ENCODE assay signal across 8 mouse cellular contexts in genomic region chr9:66305121-66306112, GRCm38 (mm10). TPM values are rescaled to one million over a fixed set of nuclear protein-coding genes. Genes with fewer than 3 reads are reported as not detected.
DNase-seq lines count a peak whose midpoint lies in the region; ATAC-seq and TF ChIP-seq lines count a peak whose summit lies in the region.

No protein-coding gene starts in this region.

- H3K79me2 ChIP-seq in liver, adult 2 months (ENCODE audit: control insufficient read depth, insufficient read depth, low read length), result no peaks in the 10 kb centered on the region

- H3K27me3 ChIP-seq in embryonic facial prominence, embryonic 14.5 days (replicated peaks; ENCODE audit: control insufficient read depth, insufficient read depth, low read length), result no peaks in the 10 kb centered on the region
- H3K27me3 ChIP-seq in heart, embryonic 11.5 days (ENCODE audit: control insufficient read depth, insufficient read depth, low read length), result no peaks in the 10 kb centered on the region
- H3K27me3 ChIP-seq in kidney, postnatal 0 days (ENCODE audit: insufficient read depth, low read length), result no peaks in the 10 kb centered on the region
- H3K27me3 ChIP-seq in liver, adult 2 months (ENCODE audit: control insufficient read depth, insufficient read depth, low read length), result no peaks in the 10 kb centered on the region
- H3K27me3 ChIP-seq in neural tube, embryonic 14.5 days (ENCODE audit: control insufficient read depth, insufficient read depth, low read length), result no peaks in the 10 kb centered on the region

- no peaks in the 10 kb centered on the region for H3K36me3 ChIP-seq in embryonic facial prominence, embryonic 14.5 days (ENCODE audit: control insufficient read depth, insufficient read depth, low read length)
- H3K36me3 ChIP-seq in heart, embryonic 11.5 days (ENCODE audit: control insufficient read depth, insufficient read depth, low read length), result no peaks in the 10 kb centered on the region
- no peaks in the 10 kb centered on the region for H3K36me3 ChIP-seq in kidney, postnatal 0 days (ENCODE audit: insufficient read depth, low read length)
- H3K36me3 ChIP-seq in liver, adult 2 months (ENCODE audit: control insufficient read depth, insufficient read depth, low read length), result no peaks in the 10 kb centered on the region
- H3K36me3 ChIP-seq in neural tube, embryonic 14.5 days (ENCODE audit: control insufficient read depth, insufficient read depth, low read length), result no peaks in the 10 kb centered on the region

- 0 out of 2 replicates have a peak overlapping the region, but pooled peaks have one; percentile 1 for H3K9ac ChIP-seq in embryonic facial prominence, embryonic 14.5 days (ENCODE audit: low read depth, low read length)
- H3K9ac ChIP-seq in heart, embryonic 11.5 days (ENCODE audit: low read depth, low read length), result 0 out of 2 replicates have a peak overlapping the region, but pooled peaks have one; percentile 24
- H3K9ac ChIP-seq in kidney, postnatal 0 days (ENCODE audit: low read depth, low read length), result no peak overlapping the region
- H3K9ac ChIP-seq in liver, adult 2 months (ENCODE audit: low read depth, low read length), result peak overlapping the region; percentile 60; the same call in 1 of the 2 replicates
- H3K9ac ChIP-seq in neural tube, embryonic 14.5 days (replicated peaks; ENCODE audit: low read depth, low read length), result peak overlapping the region; percentile 32; the same call in 1 of the 2 replicates

- ATAC-seq in activated CD4-positive, CD25-positive, alpha-beta regulatory T cell, adult 4 months, result peak; percentile 91
- ATAC-seq in embryonic facial prominence, embryonic 14.5 days (ENCODE audit: low read depth), result no peak
- ATAC-seq in heart, embryonic 11.5 days (replicated peaks; ENCODE audit: insufficient number of reproducible peaks, low FRiP score, low TSS enrichment), result no peak
- ATAC-seq in kidney, postnatal 0 days (replicated peaks; ENCODE audit: low FRiP score, low read depth), result no peak
- peak; percentile 73 for ATAC-seq in neural tube, embryonic 14.5 days (ENCODE audit: low read depth)

- TF ChIP-seq CTCF in kidney, postnatal 0 days (IDR thresholded peaks at IDR 0.05; ENCODE audit: low read depth), result no peak
- no peak for TF ChIP-seq CTCF in liver, adult 2 months (IDR thresholded peaks at IDR 0.05; ENCODE audit: low read depth, low read length)

- WGBS in embryonic facial prominence, embryonic 14.5 days, result 40% methylated on average over 25 of the region's 25 CpGs
- WGBS in heart, embryonic 11.5 days (ENCODE audit: insufficient replicate concordance), result 44% methylated on average over 25 of the region's 25 CpGs
- WGBS in kidney, postnatal 0 days, result 43% methylated on average over 25 of the region's 25 CpGs
- WGBS in liver, adult 2 months, result 60% methylated on average over 25 of the region's 25 CpGs
- WGBS in neural tube, embryonic 14.5 days, result 39% methylated on average over 25 of the region's 25 CpGs

- H3K4me2 ChIP-seq in embryonic facial prominence, embryonic 14.5 days (ENCODE audit: low read depth, low read length), result peak overlapping the region; percentile 49
- H3K4me2 ChIP-seq in heart, embryonic 11.5 days, result peak overlapping the region; percentile 58
- peak overlapping the region; percentile 46 for H3K4me2 ChIP-seq in kidney, postnatal 0 days (ENCODE audit: low read length)
- peak overlapping the region; percentile 46 for H3K4me2 ChIP-seq in neural tube, embryonic 14.5 days (ENCODE audit: low read depth, low read length)

- DNase-seq in 3T3-L1 (ENCODE audit: low read depth, low spot score), result peak; percentile 31
- peak; percentile 20 for DNase-seq in embryonic facial prominence, embryonic 14.5 days (ENCODE audit: low spot score)
- no peak for DNase-seq in kidney, postnatal 0 days (ENCODE audit: low spot score)
- DNase-seq in liver, adult 2 months (ENCODE audit: extremely low read depth, low read depth, low spot score), result peak; percentile 29
- peak; percentile 42 to 46 for DNase-seq in thymus, postnatal 36 days

- H3K9me3 ChIP-seq in embryonic facial prominence, embryonic 14.5 days (ENCODE audit: control insufficient read depth, low read length), result no peaks in the 10 kb centered on the region
- H3K9me3 ChIP-seq in heart, embryonic 11.5 days (replicated peaks; ENCODE audit: control insufficient read depth, low read length), result no peaks in the 10 kb centered on the region
- no peaks in the 10 kb centered on the region for H3K9me3 ChIP-seq in kidney, postnatal 0 days (replicated peaks; ENCODE audit: low read length)
- H3K9me3 ChIP-seq in neural tube, embryonic 14.5 days (ENCODE audit: control insufficient read depth, low read length), result no peaks in the 10 kb centered on the region

- 0 out of 2 replicates have a peak overlapping the region, but pooled peaks have one; percentile 3 for H3K27ac ChIP-seq in embryonic facial prominence, embryonic 14.5 days (replicated peaks; ENCODE audit: low read depth, low read length)
- H3K27ac ChIP-seq in heart, embryonic 11.5 days (ENCODE audit: low read depth, low read length), result no peak overlapping the region
- no peak overlapping the region for H3K27ac ChIP-seq in kidney, postnatal 0 days
- 0 out of 2 replicates have a peak overlapping the region, but pooled peaks have one; percentile 18 for H3K27ac ChIP-seq in liver, adult 2 months (replicated peaks; ENCODE audit: insufficient read depth, low read depth, low read length)
- peak overlapping the region; percentile 79 for H3K27ac ChIP-seq in neural tube, embryonic 14.5 days (ENCODE audit: low read depth, low read length)

- no peak for TF ChIP-seq POLR2A in liver, adult 2 months (IDR thresholded peaks at IDR 0.05; ENCODE audit: extremely low read depth, insufficient read depth, low read length)

- peaks cover 5% of the 10 kb centered on the region; the same call in 1 of the 2 replicates for H3K4me1 ChIP-seq in embryonic facial prominence, embryonic 14.5 days (ENCODE audit: control insufficient read depth, insufficient read depth, low read length)
- no peaks in the 10 kb centered on the region for H3K4me1 ChIP-seq in heart, embryonic 11.5 days (ENCODE audit: control insufficient read depth, insufficient read depth, low read length)
- no peaks in the 10 kb centered on the region for H3K4me1 ChIP-seq in kidney, postnatal 0 days (replicated peaks; ENCODE audit: insufficient read depth, low read length)
- H3K4me1 ChIP-seq in liver, adult 2 months (ENCODE audit: control insufficient read depth, insufficient read depth, low read length), result no peaks in the 10 kb centered on the region
- peaks cover 16% of the 10 kb centered on the region for H3K4me1 ChIP-seq in neural tube, embryonic 14.5 days (ENCODE audit: control insufficient read depth, insufficient read depth, low read length)

- peak overlapping the region; percentile 28 for H3K4me3 ChIP-seq in embryonic facial prominence, embryonic 14.5 days (ENCODE audit: low read depth, low read length)
- peak overlapping the region; percentile 28 for H3K4me3 ChIP-seq in heart, embryonic 11.5 days (ENCODE audit: low read depth, low read length)
- peak overlapping the region; percentile 13 for H3K4me3 ChIP-seq in kidney, postnatal 0 days (replicated peaks; ENCODE audit: low read depth, low read length)
- peak overlapping the region; percentile 45 for H3K4me3 ChIP-seq in liver, adult 2 months (ENCODE audit: insufficient read depth, low read depth, low read length)
- peak overlapping the region; percentile 21 for H3K4me3 ChIP-seq in neural tube, embryonic 14.5 days (ENCODE audit: low read depth, low read length)

RNA-seq across cellular contexts. Expression of gene Herc1, which starts 44.8 kb away (rescaled TPM):
- polyA plus RNA-seq in activated CD4-positive, CD25-positive, alpha-beta regulatory T cell, adult 4 months (2017; shearing (Covaris generic)), result 10 to 100 TPM; 31.4 to 31.8 TPM
- polyA plus RNA-seq in embryonic facial prominence, embryonic 14.5 days (2014; fragmentation: Nextera tagmentation; extraction: Ambion mirVana), result 20.0 and 22.6 TPM in 2 replicates
- 24.4 and 25.7 TPM in 2 replicates for polyA plus RNA-seq in heart, embryonic 11.5 days (2014; fragmentation: Nextera tagmentation; extraction: Ambion mirVana)
- polyA plus RNA-seq in kidney, postnatal 0 days (2015; fragmentation: Nextera tagmentation; extraction: Ambion mirVana), result 12.6 and 12.8 TPM in 2 replicates
- 30.9 and 32.0 TPM in 2 replicates for total RNA-seq in liver, adult 2 months (2014; rRNA removed)
- polyA plus RNA-seq in liver, adult 2 months (2012; rRNA removed), result 4.5 and 5.6 TPM in 2 replicates
- polyA plus RNA-seq in neural tube, embryonic 14.5 days (2014; fragmentation: Nextera tagmentation; extraction: Ambion mirVana), result 66.5 and 66.7 TPM in 2 replicates

Comparison
In these comparisons a context has a peak if more than half of its experiments do, and no peak if none do; other contexts are left out.
1. ATAC-seq: peak in activated CD4-positive, CD25-positive, alpha-beta regulatory T cell, adult 4 months (single experiment) and neural tube, embryonic 14.5 days (single experiment); none in embryonic facial prominence, embryonic 14.5 days (single experiment), heart, embryonic 11.5 days (single experiment) and kidney, postnatal 0 days (single experiment).
2. H3K27ac ChIP-seq: peak in embryonic facial prominence, embryonic 14.5 days (single experiment), liver, adult 2 months (single experiment) and neural tube, embryonic 14.5 days (single experiment); none in heart, embryonic 11.5 days (single experiment) and kidney, postnatal 0 days (single experiment).
3. Peak in every context shown above with its lines, with median percentiles within 50 percentile points of each other: H3K4me2 ChIP-seq and H3K4me3 ChIP-seq.